Mouse (Mus musculus): ENCODE measurements around the gene Daam1. TPM values are rescaled to one million over a fixed set of nuclear protein-coding genes. Genes with fewer than 3 reads are reported as not detected.

Gene Daam1
- polyA plus RNA-seq, 1 experiment from 2014 or later = 9.6 TPM

DNA sequence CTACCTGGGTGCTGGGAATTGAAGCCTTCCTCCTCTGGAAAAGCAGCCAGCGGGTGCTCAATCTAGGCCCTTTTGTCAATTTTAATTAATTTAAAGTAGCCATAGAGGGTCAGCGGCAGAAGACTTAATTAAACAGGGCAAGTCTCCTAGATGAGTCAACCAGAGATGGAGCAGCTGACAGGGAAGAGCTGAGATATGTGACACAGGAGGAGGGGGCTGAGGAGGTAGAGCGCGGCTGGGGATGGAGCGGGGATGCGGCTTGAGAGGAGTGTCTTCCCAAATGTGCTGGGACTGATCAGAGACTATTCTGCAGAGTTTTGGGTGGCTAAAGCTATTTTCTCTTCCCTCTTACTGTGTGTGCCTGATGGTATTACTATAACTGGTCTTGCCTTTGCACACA lies 6.0 kb upstream of the Daam1 start:
- no peak overlapping the region for H3K9ac ChIP-seq (ENCODE audit: low read depth, low read length)
- no peaks in the 10 kb centered on the region for H3K27me3 ChIP-seq (ENCODE audit: control insufficient read depth, insufficient read depth, low read depth, low read length)
- ATAC-seq (ENCODE audit: low read depth) = no peak
- H3K4me3 ChIP-seq (ENCODE audit: low read depth, low read length) = no peak overlapping the region
- no peak overlapping the region for H3K4me2 ChIP-seq (ENCODE audit: low read depth, low read length)
- WGBS (ENCODE audit: insufficient replicate concordance) = 85% methylated on average over 6 of the region's 6 CpGs
- no peaks in the 10 kb centered on the region for H3K36me3 ChIP-seq (ENCODE audit: control insufficient read depth, insufficient read depth)
- no peak overlapping the region for H3K27ac ChIP-seq (ENCODE audit: low read length)
- H3K4me1 ChIP-seq (ENCODE audit: control insufficient read depth, low read depth, low read length) = peaks cover 10% of the 10 kb centered on the region
- no peaks in the 10 kb centered on the region for H3K9me3 ChIP-seq (replicated peaks; ENCODE audit: control insufficient read depth, low read length)

DNA sequence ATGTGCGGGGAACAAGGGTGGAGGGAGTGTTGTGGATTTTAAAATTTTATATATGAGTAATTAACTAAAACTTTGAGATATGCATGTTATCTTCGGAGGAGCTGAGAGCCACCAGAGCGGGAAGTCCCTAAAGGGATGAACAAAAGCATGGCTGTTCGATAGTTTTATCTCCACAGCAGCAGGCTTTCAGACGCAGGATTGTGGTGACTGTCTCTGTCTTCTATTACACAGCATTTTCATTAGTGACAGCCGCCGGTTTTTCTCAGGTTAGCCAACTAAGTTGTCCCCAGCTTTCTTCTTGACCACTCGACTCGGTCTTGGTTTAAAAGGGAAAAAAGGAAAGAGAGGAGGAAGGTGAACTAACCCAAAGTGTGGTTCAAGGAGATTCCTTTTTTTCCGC lies 739 bp upstream of the Daam1 start:
- WGBS (ENCODE audit: insufficient replicate concordance) = 5% methylated on average over 10 of the region's 10 CpGs
- Histone ChIP-seq H3K9ac (ENCODE audit: low read depth, low read length) (peak overlapping the region; percentile 83), H3K4me2 (ENCODE audit: low read depth, low read length) (peak overlapping the region; percentile 94), H3K4me1 (ENCODE audit: control insufficient read depth, low read depth, low read length) (peaks cover 32% of the 10 kb centered on the region), H3K4me3 (ENCODE audit: low read depth, low read length) (peak overlapping the region; percentile 92), H3K36me3 (ENCODE audit: control insufficient read depth, insufficient read depth) (no peaks in the 10 kb centered on the region), H3K27ac (ENCODE audit: low read length) (peak overlapping the region; percentile 89), H3K9me3 (replicated peaks; ENCODE audit: control insufficient read depth, low read length) (no peaks in the 10 kb centered on the region), H3K27me3 (ENCODE audit: control insufficient read depth, insufficient read depth, low read depth, low read length) (no peaks in the 10 kb centered on the region)
- ATAC-seq (ENCODE audit: low read depth) = no peak

DNA sequence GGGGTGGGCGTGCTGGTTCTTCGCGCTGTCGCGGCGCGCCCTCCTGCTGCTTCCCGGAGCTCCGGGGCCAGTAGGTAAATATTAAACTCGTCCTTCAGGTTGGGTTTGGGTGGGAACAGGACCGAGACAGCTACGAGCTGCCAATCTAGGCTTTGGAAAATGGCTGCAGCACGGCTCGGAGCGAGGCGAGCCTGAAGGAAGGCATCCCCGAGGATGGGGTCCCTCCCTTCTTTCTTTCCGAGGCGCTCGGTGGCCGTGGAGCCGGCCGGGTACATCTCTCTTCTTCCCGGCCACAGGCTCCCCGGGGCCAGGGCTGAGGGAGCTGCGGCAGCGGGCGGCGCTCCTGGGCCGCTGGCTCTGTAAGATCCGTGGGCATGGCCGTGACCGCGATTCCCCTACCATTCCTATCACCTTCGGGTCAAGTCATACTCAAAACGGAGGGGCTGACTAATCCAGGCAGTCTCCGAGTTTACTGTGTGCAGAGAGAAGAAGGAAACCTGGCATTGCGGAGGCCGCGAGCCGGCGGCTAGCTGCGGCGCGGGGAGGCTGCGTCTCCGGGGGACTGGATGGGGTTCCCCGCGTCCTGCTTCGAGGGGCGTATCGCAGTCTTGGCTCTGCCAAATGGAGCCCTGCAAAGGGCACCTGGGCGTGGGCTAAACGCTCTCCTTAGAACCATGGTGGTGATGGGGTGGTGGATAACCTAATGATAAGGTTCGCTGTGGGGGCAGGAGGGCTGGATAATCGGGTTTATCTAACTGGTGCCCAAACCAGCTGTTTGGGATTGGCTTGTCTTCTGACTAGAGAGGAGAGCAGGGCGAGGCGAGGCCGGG lies 595 bp downstream of the Daam1 start:
- Histone ChIP-seq H3K4me3 (ENCODE audit: low read depth, low read length) (peak overlapping the region; percentile 92), H3K9me3 (replicated peaks; ENCODE audit: control insufficient read depth, low read length) (no peaks in the 10 kb centered on the region), H3K4me2 (ENCODE audit: low read depth, low read length) (peak overlapping the region; percentile 94), H3K27me3 (ENCODE audit: control insufficient read depth, insufficient read depth, low read depth, low read length) (no peaks in the 10 kb centered on the region), H3K9ac (ENCODE audit: low read depth, low read length) (peak overlapping the region; percentile 95), H3K4me1 (ENCODE audit: control insufficient read depth, low read depth, low read length) (peaks cover 40% of the 10 kb centered on the region), H3K36me3 (ENCODE audit: control insufficient read depth, insufficient read depth) (no peaks in the 10 kb centered on the region), H3K27ac (ENCODE audit: low read length) (peak overlapping the region; percentile 98)
- ATAC-seq (ENCODE audit: low read depth) = peak; percentile 48
- 0% methylated on average over 58 of the region's 59 CpGs for WGBS (ENCODE audit: insufficient replicate concordance)

DNA sequence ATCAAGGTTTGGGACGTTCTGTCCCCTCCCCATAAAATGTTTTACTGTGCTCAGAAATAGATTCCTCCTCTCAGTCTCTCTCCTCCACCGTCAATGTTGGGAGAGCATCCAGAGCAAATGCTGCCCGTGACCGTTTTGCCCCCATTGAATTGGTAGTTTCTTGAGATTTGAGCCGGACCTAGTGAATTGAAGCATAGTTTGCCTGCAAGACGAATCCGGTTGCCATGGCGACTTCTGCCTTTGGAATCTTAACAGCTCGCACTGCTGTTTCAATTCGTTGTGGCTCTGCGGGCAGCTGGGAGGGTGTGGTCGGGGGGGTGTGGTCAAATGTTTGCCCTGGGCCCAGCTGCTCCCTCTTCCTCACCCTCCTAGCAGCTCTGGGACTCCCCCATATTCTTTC lies 1.3 kb downstream of the Daam1 start:
- peak overlapping the region; percentile 98 for H3K27ac ChIP-seq (ENCODE audit: low read length)
- peak overlapping the region; percentile 95 for H3K9ac ChIP-seq (ENCODE audit: low read depth, low read length)
- peaks cover 43% of the 10 kb centered on the region for H3K4me1 ChIP-seq (ENCODE audit: control insufficient read depth, low read depth, low read length)
- H3K36me3 ChIP-seq (ENCODE audit: control insufficient read depth, insufficient read depth) = no peaks in the 10 kb centered on the region
- peak overlapping the region; percentile 92 for H3K4me3 ChIP-seq (ENCODE audit: low read depth, low read length)
- 1% methylated on average over 12 of the region's 12 CpGs for WGBS (ENCODE audit: insufficient replicate concordance)
- peak overlapping the region; percentile 94 for H3K4me2 ChIP-seq (ENCODE audit: low read depth, low read length)
- no peaks in the 10 kb centered on the region for H3K9me3 ChIP-seq (replicated peaks; ENCODE audit: control insufficient read depth, low read length)
- ATAC-seq (ENCODE audit: low read depth) = peak; percentile 26
- H3K27me3 ChIP-seq (ENCODE audit: control insufficient read depth, insufficient read depth, low read depth, low read length) = no peaks in the 10 kb centered on the region

DNA sequence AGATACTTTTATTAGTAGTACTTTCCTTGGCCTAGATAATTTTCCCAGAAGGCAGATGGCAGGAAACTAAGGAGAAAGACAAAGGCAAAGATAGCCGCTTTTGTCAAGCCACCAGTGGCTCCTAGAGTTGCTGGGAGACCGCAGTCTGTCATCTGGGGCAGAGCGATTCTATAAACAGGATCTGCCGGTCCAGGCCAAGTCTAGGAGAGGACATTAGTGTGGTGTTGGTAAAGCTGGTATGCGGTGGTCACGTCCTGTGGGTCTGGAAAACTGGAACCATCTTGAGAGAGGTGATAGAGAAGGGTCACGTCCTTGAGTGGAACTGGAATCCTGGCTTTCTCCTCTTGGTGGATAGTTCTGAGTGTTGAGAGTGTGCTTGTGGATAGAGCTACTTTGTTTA lies 3.2 kb downstream of the Daam1 start:
- H3K9ac ChIP-seq (ENCODE audit: low read depth, low read length) = no peak overlapping the region

DNA sequence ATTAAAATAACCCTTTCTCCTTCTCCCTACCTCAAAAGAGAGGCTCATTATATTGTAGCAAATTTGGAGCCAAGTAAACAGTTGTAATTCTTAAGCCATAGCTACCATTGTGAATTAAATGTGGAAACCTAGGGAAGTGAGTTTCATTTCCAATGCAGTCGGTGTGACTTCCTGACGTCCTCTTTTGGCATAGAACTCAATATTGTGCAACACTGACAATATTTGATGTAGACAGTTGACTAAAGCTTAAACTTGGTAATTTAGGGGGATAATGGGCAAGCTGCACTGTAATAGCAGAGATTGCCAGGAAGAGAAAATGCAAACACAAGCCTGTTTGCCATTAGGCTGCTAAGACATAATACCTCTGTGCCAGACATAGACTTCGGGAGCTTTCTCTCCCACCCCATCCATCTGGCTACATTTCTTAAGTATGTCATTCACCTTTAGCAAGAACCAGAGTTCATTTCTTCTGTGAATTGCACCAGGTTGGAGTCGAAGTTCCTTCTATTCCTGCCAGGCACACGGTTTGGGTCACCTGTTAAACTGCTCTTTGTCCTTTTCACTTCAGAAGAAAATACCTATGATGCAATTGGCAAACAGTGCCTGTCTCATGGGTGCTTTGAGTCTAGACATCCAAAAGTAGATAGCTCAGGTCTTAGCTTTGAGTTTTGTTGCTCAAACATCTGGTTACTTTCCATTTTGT lies 5.2 kb downstream of the Daam1 start:
- Histone ChIP-seq H3K27ac (ENCODE audit: low read length) (peak overlapping the region; percentile 82), H3K9me3 (replicated peaks; ENCODE audit: control insufficient read depth, low read length) (no peaks in the 10 kb centered on the region), H3K4me2 (ENCODE audit: low read depth, low read length) (peak overlapping the region; percentile 1), H3K36me3 (ENCODE audit: control insufficient read depth, insufficient read depth) (no peaks in the 10 kb centered on the region), H3K4me1 (ENCODE audit: control insufficient read depth, low read depth, low read length) (peaks cover 67% of the 10 kb centered on the region), H3K9ac (ENCODE audit: low read depth, low read length) (no peak overlapping the region), H3K4me3 (ENCODE audit: low read depth, low read length) (no peak overlapping the region), H3K27me3 (ENCODE audit: control insufficient read depth, insufficient read depth, low read depth, low read length) (no peaks in the 10 kb centered on the region)
- ATAC-seq (ENCODE audit: low read depth) = no peak; the same call in 1 of the 2 replicates
- WGBS (ENCODE audit: insufficient replicate concordance) = 61% methylated on average over 5 of the region's 5 CpGs

More for the DNA sequence above, 3.2 kb downstream of the Daam1 start:
- peaks cover 59% of the 10 kb centered on the region for H3K4me1 ChIP-seq (ENCODE audit: control insufficient read depth, low read depth, low read length)
- H3K4me2 ChIP-seq (ENCODE audit: low read depth, low read length) = peak overlapping the region; percentile 24; the same call in 1 of the 2 replicates
- H3K36me3 ChIP-seq (ENCODE audit: control insufficient read depth, insufficient read depth) = no peaks in the 10 kb centered on the region
- no peak overlapping the region; the same call in 1 of the 2 replicates for H3K27ac ChIP-seq (ENCODE audit: low read length)
- no peaks in the 10 kb centered on the region for H3K27me3 ChIP-seq (ENCODE audit: control insufficient read depth, insufficient read depth, low read depth, low read length)
- no peaks in the 10 kb centered on the region for H3K9me3 ChIP-seq (replicated peaks; ENCODE audit: control insufficient read depth, low read length)
- no peak for ATAC-seq (ENCODE audit: low read depth)
- 60% methylated on average over 7 of the region's 7 CpGs for WGBS (ENCODE audit: insufficient replicate concordance)
- no peak overlapping the region for H3K4me3 ChIP-seq (ENCODE audit: low read depth, low read length)

DNA sequence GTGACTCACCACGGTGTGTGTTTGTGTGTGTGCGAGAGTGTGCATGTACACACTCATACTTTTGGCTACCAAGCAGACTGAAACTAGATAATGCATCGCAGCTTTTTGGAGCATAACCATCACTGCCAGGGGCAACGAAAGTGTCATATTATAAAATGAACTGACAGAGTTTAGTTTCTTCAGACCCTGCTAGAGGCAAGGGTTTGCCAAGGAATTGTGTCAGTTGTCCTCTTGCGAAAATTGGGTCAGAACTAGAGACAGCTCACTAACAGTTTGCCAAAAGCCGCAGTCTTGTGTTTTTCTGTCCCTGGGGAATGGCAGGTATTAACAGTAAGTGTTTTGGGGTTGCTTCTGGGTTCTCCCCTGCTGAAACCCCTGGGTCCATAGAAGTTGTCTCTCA lies 5.9 kb downstream of the Daam1 start:
- Histone ChIP-seq H3K4me2 (ENCODE audit: low read depth, low read length) (peak overlapping the region; percentile 1), H3K27ac (ENCODE audit: low read length) (peak overlapping the region; percentile 82), H3K9ac (ENCODE audit: low read depth, low read length) (no peak overlapping the region), H3K36me3 (ENCODE audit: control insufficient read depth, insufficient read depth) (no peaks in the 10 kb centered on the region), H3K4me3 (ENCODE audit: low read depth, low read length) (no peak overlapping the region), H3K9me3 (replicated peaks; ENCODE audit: control insufficient read depth, low read length) (no peaks in the 10 kb centered on the region), H3K4me1 (ENCODE audit: control insufficient read depth, low read depth, low read length) (peaks cover 72% of the 10 kb centered on the region), H3K27me3 (ENCODE audit: control insufficient read depth, insufficient read depth, low read depth, low read length) (no peaks in the 10 kb centered on the region)
- no peak for ATAC-seq (ENCODE audit: low read depth)
- 77% methylated on average over 6 of the region's 6 CpGs for WGBS (ENCODE audit: insufficient replicate concordance)

DNA sequence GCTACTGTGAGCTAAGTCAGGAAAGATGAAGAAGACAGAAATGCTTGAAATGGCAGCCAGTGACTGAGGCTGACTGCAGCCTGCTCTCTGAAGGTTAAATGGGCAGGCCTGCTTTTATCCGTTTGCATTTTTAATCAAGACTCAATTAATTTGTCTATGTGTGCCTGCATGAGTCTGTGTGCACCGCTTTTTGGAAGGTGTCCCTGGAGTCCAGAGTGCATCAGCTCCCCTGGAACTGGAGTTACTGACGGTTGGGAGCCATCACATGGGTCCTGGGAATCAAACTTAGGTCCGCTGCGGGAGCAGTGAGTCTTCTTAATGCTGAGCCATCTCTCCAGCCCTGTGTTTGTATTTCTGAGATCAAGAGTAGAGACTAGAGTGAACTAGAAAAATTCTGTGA lies 6.7 kb downstream of the Daam1 start:
- H3K27me3 ChIP-seq (ENCODE audit: control insufficient read depth, insufficient read depth, low read depth, low read length) = no peaks in the 10 kb centered on the region
- no peak for ATAC-seq (ENCODE audit: low read depth)
- no peak overlapping the region for H3K4me3 ChIP-seq (ENCODE audit: low read depth, low read length)
- H3K36me3 ChIP-seq (ENCODE audit: control insufficient read depth, insufficient read depth) = no peaks in the 10 kb centered on the region
- H3K27ac ChIP-seq (ENCODE audit: low read length) = peak overlapping the region; percentile 82
- H3K4me2 ChIP-seq (ENCODE audit: low read depth, low read length) = no peak overlapping the region
- WGBS (ENCODE audit: insufficient replicate concordance) = 76% methylated on average over 5 of the region's 5 CpGs
- no peak overlapping the region for H3K9ac ChIP-seq (ENCODE audit: low read depth, low read length)
- peaks cover 75% of the 10 kb centered on the region for H3K4me1 ChIP-seq (ENCODE audit: control insufficient read depth, low read depth, low read length)
- no peaks in the 10 kb centered on the region for H3K9me3 ChIP-seq (replicated peaks; ENCODE audit: control insufficient read depth, low read length)

DNA sequence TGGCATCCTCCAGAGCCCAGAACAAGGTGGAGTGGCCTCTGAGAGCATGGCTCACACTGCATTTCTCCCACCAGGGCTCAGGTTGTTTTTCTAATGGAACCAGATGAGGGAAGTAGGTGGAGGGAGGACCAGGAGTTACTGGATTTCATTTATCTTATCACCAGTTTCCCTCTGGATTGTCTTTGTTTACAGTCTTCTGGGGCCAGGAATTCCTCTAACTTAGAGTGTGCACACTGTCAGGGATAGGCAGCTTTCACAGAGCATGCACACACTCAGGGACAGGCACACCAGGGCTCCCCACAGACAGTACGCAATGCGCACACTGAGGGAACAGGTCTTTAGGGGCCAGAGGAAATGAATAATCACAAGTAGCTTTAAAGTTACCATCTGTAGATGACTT lies 7.4 kb downstream of the Daam1 start:
- no peak overlapping the region for H3K4me3 ChIP-seq (ENCODE audit: low read depth, low read length)
- H3K4me1 ChIP-seq (ENCODE audit: control insufficient read depth, low read depth, low read length) = peaks cover 71% of the 10 kb centered on the region
- H3K9me3 ChIP-seq (replicated peaks; ENCODE audit: control insufficient read depth, low read length) = no peaks in the 10 kb centered on the region
- ATAC-seq (ENCODE audit: low read depth) = no peak
- no peaks in the 10 kb centered on the region for H3K36me3 ChIP-seq (ENCODE audit: control insufficient read depth, insufficient read depth)
- H3K27ac ChIP-seq (ENCODE audit: low read length) = peak overlapping the region; percentile 82
- WGBS (ENCODE audit: insufficient replicate concordance) = 82% methylated on average over 2 of the region's 2 CpGs
- H3K4me2 ChIP-seq (ENCODE audit: low read depth, low read length) = no peak overlapping the region
- H3K9ac ChIP-seq (ENCODE audit: low read depth, low read length) = no peak overlapping the region
- H3K27me3 ChIP-seq (ENCODE audit: control insufficient read depth, insufficient read depth, low read depth, low read length) = no peaks in the 10 kb centered on the region
